Mouse (Mus musculus) gastrocnemius, postnatal 10 days (tissue): ENCODE results near the gene Esr1. TPM values are rescaled to one million over a fixed set of nuclear protein-coding genes. Genes with fewer than 3 reads are reported as not detected.
"Not testable (repeated sequence)": the region's sequence is repeated elsewhere in the genome, so short reads cannot be mapped to it uniquely, and the experiment has no call there.

Experiments
- DNase-seq: peaks from one replicate; pipeline ENCODE4 v3.0.0; 2021; ENCODE audit warnings: mixed read lengths
- long read RNA-seq, 2 experiments: library from polyadenylated mRNA; stranded (forward); transcript quantifications; one replicate each; pipeline ENCODE4 v2.0.0; 2021
- total RNA-seq, 2 experiments: library from RNA; stranded (reverse); gene quantifications; 2 replicates each; pipeline ENCODE4 v1.2.3; 2021

The Esr1 gene
- 10 to 100 TPM; 34.5 to 39.0 TPM for total RNA-seq
- long read RNA-seq, experiment 1, full-length matches to known transcripts = 1 of 12 reads
- long read RNA-seq, experiment 1, partial matches to known transcripts = 6 of 12 reads
- long read RNA-seq, experiment 1, other reads (novel, unspliced or antisense) = 5 of 12 reads
- long read RNA-seq, experiment 2, partial matches to known transcripts = 1 of 5 reads
- long read RNA-seq, experiment 2, other reads (novel, unspliced or antisense) = 1 of 5 reads

DNA sequence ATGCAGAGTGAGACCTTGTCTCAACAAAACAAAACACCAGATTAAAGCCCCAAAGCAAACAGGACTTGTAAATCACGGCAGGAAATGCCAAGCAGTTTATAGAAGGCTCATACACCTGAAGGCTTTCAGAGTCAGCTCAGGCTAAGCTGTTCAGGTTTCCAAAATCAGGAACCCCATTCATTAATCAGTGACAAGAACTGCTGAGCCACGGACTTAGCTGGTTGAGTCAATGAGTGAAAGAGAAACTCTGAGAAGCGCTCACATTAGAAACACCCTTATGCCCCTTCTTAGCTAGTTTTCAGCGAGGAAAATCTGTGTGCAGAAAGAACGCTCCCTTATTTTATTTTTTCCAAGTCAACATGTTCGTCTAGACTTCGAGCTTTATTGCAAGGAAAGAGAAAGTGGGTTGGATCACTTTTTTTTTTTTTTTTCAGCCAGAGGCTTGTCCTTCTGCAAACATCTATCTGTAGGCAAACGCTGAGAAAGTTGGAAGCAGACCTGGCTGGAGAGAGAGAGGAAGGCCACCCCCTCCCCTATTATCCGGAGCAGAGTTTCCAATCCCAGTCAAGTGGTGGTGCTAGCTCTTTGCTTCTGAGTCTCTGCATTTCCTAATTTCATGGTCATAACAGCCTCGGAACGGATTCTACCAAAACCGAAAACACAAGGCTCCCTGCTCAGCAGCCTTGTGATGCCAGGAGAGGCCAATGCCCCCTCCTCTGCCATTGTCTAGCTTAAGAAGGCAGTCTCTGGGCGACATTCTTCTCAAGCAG lies at the start of gene Esr1:
Gene Esr1, plus strand, starts transcription at position 208 of the 770 bp plus-strand sequence.
- DNase-seq = no peak

DNA sequence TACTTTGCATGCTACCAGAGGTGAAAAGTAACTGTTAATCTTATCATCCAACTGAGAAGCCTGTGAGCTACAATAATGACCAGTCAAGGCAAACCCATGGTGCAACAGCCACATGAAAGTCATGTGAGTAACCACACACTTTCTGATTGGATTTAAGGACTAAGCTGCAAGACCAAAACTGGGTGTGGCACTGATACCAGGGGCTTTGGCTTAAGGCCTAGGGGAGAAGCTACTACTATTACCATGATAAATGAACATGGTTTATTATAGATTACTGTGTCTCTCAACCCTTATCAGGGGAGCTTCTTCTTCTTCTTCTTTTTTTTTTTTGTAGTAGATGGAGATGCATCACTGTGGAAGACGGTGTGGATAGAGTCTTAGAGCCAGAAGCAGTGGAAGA lies 46.2 kb upstream of the Esr1 start:
- no peak for DNase-seq

GRCm38 (mm10) chr10:4570778-4571177 lies 40.6 kb upstream of the Esr1 start:
- no peak for DNase-seq

DNA sequence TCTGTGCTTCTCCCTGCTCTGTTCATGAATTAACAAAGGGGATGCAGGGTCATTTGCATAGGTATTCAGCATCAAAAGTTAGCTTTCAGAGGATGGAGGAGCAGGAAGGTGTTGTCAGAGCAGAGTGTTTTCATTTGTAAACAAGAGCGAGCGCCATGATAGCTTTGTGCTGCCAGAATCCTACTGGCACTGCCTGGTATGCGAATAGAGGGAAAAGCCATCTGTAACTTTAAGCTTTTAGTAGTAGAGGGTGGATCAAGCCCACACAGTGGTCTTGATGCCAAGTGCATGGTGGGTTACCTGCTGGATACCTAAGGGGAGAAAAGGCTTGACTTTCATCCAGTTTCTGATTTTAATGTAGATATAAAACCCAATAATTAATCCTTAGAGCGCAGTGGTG lies 40.1 kb upstream of the Esr1 start:
- DNase-seq = no peak

GRCm38 (mm10) chr10:4581905-4582304 lies 29.5 kb upstream of the Esr1 start:
- no peak for DNase-seq

- DNase-seq = no peak
Observed at GRCm38 (mm10) chr10:4586691-4587090, 24.7 kb upstream of the Esr1 start.

DNA sequence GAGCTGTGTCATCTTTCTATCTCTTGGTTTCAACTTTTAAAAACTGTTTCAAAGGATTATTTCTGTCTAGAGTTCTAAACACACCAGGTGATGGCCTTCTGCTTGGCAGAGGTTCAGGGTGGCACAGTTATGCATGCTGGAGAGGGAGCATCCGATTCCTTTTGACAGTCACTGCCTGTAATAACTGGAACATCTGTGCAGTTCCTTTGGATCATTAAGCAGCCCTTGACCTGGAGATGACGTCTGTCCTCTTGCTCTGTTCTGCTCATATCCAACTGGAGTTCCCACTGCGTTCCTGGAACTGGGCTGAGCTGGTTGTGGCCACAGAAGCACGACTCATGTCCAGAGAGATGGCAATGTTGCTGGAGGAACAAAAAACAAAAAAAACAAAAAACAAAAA lies 21.8 kb upstream of the Esr1 start:
- no peak for DNase-seq

DNA sequence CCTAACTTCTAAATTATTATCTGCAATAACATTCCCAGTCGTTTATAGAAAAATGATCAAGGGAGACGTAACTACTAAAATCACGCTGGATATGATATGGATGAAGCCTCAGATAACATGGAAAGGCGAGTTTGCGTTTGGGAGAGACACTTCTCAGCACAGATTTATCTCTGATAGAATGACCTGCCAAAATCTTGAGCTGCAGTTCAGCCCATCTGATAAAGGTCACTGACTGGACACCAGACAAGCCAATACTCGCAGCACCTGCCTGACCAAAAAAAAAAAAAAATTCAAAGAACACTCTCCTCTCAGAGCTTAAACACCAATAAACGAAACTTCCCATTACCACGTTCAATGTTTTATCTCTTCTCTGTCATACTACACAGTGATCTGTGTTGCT lies 20.4 kb upstream of the Esr1 start:
- no peak for DNase-seq

DNA sequence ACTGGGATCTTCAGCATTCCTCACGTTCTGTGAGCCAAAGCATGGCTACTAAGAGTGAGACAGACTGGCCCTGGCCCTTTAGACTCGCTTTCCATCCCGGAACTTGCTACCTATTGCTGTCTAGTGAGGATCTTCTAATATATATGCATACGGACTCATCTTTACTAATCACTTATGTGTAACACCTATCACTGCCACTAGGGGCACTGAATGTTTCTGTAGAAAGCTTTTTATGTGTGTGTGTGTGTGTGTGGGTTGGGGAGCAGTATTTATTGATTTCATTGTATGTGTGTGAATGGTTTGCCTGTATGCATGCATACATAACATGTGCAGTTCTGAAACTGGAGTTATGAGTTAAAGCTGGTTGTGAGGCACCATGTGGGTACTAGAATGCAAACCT lies 17.6 kb upstream of the Esr1 start:
- DNase-seq = no peak

DNA sequence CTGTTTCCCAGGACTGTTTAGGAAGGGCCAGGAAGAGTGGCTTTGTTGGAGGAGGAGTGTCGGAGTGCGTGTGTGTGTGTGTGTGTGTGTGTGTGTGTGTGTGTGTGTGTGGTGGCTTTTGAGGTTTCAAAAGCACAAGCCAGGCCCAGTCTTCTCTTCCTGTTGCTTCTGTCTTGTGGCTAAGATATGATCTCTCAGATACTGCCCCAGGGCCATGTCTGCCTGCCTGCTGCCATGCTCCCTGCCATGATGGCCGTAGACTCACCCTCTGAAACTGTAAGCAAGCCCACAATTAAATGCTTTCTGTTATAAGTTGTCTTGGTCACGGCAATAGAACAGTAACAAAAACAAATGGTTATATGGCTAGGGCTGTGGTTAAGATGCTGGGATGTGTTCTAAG lies 14.2 kb upstream of the Esr1 start:
- DNase-seq = no peak

GRCm38 (mm10) chr10:4598244-4598842 lies 13.1 kb upstream of the Esr1 start:
- peak; percentile 70 for DNase-seq

DNA sequence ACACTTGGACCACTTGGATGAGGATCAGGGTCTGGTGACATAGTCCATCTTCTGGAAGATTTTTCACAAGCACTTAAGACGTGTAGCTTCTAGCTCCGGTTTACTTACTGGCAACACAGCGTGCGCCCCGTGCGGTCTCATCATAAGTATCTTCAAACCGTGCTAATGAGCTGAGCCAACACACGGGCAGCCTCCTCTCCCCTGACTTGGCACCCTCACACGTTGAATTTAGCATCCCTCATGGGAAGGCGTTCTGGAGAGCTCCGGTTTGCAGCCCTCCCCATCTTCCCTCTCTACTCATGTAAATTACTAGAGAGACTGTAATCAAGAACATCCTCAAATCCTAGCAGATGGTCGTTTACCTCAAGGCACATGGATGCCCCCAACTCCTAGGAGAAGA lies 12.5 kb upstream of the Esr1 start:
- DNase-seq = no peak

DNA sequence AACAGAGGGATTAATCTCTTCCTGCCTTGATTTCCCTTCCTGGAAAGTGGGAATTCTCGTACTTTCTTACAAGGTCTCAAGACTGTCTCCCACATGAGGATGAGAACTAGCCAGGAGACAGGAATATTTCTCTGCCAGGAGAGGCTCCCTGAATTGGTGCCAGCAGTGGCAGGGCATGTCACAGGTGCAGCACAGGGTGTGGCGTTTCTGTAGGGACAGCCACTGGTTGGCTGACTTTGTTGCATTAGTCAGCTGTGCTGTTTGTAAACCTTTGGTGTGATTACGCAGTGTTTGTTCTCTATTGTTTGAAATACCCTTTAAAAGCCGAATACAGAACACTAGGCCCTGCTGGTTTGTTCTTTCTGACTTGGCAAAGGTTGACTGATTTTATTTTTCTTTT lies 11.8 kb upstream of the Esr1 start:
- DNase-seq = no peak

GRCm38 (mm10) chr10:4600796-4601474 lies 10.5 kb upstream of the Esr1 start:
- no peak for DNase-seq

- not testable (repeated sequence) for DNase-seq
Observed at GRCm38 (mm10) chr10:4601612-4602011, 9.8 kb upstream of the Esr1 start.

DNA sequence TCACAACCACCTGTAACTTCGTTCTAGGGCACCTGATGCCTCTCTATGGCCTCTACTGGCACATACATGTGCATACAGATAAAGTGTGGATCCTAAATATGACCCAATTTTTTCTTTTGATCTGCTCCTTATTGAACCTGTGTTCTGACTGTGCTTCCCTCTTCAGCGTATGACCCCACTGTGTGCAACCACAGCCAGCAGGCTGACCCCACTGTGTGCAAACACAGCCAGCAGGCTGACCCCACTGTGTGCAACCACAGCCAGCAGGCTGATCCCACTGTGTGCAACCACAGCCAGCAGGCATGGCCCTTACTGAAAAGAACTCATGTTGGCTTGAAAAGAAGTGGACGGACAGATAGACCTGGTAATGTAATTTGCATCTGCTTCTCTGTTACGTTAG lies 8.9 kb upstream of the Esr1 start:
- no peak for DNase-seq

DNA sequence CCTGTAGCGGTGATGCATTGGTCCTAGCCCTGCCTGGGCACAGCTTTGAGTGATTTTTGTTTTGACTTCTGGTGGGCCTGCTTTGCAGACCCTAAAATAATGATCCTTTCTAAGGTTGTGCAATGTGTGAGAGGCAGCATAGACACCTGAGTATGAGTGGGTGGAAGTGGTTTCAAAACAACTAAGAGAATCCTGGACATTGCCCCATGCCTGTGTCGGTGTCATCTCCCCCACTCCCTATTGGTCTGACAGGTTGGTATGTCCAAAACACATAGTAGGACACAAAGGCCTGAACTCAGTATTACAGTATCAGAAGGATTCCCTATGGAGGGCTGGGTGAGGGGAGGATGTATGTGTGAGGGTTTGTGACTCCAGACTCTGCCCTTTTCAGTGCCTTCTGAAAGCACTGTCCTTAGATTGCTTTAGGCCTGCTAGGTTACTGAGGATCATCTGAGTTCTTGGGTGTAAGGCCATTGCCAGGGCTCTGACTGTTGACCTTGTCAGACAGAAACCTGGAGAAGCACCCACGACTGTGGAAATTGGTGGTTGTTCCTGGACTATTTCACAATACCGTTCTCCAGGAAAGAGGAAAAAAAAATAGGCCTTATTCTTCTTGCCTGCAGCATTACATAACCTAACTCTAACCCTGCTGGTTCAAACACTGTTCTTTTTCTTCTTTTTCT lies 6.7 kb upstream of the Esr1 start:
- DNase-seq = no peak

DNA sequence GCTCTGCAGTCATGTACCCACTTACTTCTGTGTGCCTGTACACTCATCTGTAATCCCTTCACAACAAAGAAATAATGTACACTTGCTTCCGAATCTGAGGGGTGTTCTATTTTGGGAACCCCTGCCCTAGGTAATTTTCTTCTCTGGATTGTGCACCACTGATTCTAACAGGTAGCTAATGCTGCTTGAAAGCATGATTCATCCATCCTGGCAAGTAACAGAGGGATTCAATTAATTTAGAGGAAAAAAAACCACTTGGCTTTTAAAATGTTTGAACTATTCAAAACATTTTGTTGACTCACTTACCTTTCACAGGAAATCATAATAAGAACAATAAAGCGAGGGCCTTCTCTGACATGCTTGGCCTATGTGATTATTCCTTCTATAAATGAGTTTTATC lies 1.2 kb upstream of the Esr1 start:
- no peak for DNase-seq

DNA sequence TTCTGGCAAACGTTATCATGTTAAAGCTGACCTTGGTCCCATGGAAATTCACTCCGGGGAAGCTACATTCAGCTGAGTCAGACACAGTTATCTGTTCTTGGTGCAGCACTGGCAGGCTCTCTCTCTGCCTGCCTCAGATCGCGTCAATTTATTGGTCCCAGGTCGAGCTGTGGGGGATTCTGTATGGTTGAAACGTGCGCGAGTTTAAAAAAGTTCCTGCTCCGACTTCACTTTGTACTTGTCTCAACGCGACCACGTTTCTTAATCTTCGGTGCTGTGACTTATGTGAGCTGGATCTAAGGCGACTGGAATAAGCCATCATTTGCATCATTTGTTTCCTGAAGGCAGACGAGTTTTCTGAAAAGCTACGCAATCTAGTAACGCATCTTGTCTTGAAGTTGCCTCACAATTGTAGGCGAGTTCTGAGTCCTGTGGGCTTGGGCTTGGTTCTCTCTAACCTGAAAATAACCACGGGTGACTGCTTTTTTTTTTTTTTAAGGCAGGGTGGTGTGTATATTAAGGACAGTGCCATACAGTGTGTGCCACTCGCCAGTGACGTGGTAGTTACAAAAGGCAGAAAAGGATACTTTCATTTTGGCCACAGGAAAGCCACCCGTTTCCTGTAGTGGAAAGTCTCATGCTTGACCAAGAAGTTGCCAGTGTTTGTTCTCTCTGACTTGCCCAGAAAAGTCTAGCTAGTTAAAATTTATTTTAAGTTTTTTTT lies 1.1 kb downstream of the Esr1 start:
- DNase-seq = no peak

DNA sequence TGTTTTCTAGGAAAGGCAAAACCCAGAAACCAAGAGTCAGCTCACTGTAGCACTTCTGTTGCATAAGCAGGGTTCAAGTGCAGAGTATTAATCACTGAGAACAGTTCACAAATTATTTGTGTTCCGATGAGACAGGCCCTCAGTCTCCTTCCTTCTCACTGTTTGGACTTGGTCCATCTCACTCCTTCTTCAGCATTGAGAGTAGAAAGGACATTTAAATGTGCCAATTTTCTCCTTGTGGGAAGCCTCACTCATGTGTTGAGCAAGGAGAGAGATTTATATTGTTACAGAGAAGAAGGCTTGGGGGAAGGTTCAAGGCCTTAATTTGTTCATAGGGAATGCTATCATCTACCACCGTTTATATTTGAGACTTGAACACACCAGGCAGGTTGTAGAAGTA lies 6.6 kb downstream of the Esr1 start:
- no peak for DNase-seq

DNA sequence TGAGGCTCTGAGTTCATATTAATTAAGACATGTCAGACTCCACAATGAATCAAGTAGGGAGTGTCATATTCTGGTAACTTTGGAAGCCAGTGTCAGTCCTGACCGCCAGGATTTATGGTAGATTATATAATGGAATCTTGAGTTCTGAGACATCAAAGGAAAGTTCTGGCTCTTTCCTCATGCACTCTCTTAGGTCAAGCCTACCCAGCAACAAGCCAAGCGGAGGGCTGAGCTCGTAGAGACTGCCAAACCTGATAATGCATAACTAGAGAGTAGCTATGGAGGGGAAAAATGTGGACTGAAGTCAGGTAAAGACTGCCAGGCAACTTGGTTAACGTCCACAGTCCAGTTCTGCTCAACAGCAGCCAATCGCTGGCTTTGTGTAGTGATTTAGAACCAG lies 7.3 kb downstream of the Esr1 start:
- no peak for DNase-seq

DNA sequence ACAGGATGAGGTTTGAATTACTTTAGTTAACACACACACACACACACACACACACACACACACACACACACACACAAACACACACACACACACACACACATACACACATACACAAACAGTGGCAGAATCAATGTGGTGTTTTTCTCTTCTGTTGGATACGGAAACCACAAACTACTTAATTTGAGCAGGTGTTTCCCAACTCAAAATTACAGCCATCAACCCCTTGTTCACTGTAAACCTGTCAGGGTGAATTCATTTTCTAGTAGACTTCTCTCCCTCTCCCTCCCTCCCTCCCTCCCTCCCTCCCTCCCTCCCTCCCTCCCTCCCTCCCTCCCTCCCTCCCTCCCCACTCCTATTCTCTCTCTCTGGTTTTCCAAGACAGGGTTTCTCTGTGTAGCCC lies 8.0 kb downstream of the Esr1 start:
- DNase-seq = not testable (repeated sequence)
